Mouse (Mus musculus) lung, embryonic 16.5 days (tissue): ENCODE data around the gene Ercc8. TPM values are rescaled to one million over a fixed set of nuclear protein-coding genes. Genes with fewer than 3 reads are reported as not detected.

Experiments used
- ATAC-seq: fragments of 200-750 bp; cut with Nextera tagmentation; 2 replicates; pipeline ENCODE4 v1.8.0; 2017; ENCODE audit warnings: low read depth, mild to moderate bottlenecking, moderate library complexity
- H3K27ac ChIP-seq: fragments of 300-500 bp; sonication (generic); 2 replicates; pipeline ENCODE4 v1.5.1; 2014; ENCODE audit warnings: mild to moderate bottlenecking, control low read depth, low read length
- H3K27me3 ChIP-seq: fragments of 300-500 bp; sonication (generic); 2 replicates; pipeline ENCODE4 v1.6.1; 2014; ENCODE audit warnings: low read depth, low read length, mixed read lengths; ENCODE audit not compliant: control insufficient read depth, insufficient read depth
- H3K36me3 ChIP-seq: fragments of 300-500 bp; sonication (generic); 2 replicates; pipeline ENCODE4 v1.6.1; 2014; ENCODE audit warnings: low read length; ENCODE audit not compliant: control insufficient read depth, insufficient read depth
- H3K4me1 ChIP-seq: fragments of 300-500 bp; sonication (generic); replicated peaks from 2 replicates; pipeline ENCODE4 v1.6.1; 2014; ENCODE audit warnings: low read length, mixed read lengths; ENCODE audit not compliant: control insufficient read depth, insufficient read depth
- H3K4me2 ChIP-seq: fragments of 300-500 bp; sonication (generic); 2 replicates; pipeline ENCODE4 v1.6.1; 2014; ENCODE audit warnings: low read depth, low read length, control low read depth
- H3K4me3 ChIP-seq: fragments of 300-500 bp; sonication (generic); 2 replicates; pipeline ENCODE4 v1.5.1; 2014; ENCODE audit warnings: mild to moderate bottlenecking, low read length, control low read depth
- H3K9ac ChIP-seq: fragments of 300-500 bp; sonication (generic); 2 replicates; pipeline ENCODE4 v1.6.1; 2014; ENCODE audit warnings: low read length, control low read depth
- H3K9me3 ChIP-seq: fragments of 300-500 bp; sonication (generic); 2 replicates; pipeline ENCODE4 v1.6.1; 2016; ENCODE audit warnings: low read length; ENCODE audit not compliant: control insufficient read depth
- WGBS: fragments of 180-500 bp; shearing (Covaris S2); extraction: QIAGEN DNeasy Blood & Tissue Kit; methylation state at CpG from one replicate; pipeline ENCODE4 v1.1.7; 2014; 5-methylcytosine and 5-hydroxymethylcytosine counted together
- polyA plus RNA-seq: library from polyadenylated mRNA; unstranded; fragments of >200 nt; fragmentation: Nextera tagmentation; extraction: Ambion mirVana; gene quantifications from 2 replicates; pipeline ENCODE4 v1.2.1, GENCODE M21; 2015

Gene Ercc8
- polyA plus RNA-seq, 1 experiment from 2014 or later, result 14.1 TPM

GRCm38 (mm10) chr13:108229191-108229590 lies 70.7 kb downstream of the Ercc8 start:
- Histone ChIP-seq H3K9me3 (no peaks in the 10 kb centered on the region), H3K9ac (no peak overlapping the region), H3K4me1 (no peaks in the 10 kb centered on the region), H3K4me2 (no peak overlapping the region), H3K4me3 (no peak overlapping the region), H3K36me3 (no peaks in the 10 kb centered on the region), H3K27ac (peak overlapping the region; percentile 41), H3K27me3 (no peaks in the 10 kb centered on the region)
- WGBS, result 39% methylated on average over 3 of the region's 3 CpGs
- no peak; the same call in 1 of the 2 replicates for ATAC-seq

- Histone ChIP-seq H3K9ac (no peak overlapping the region), H3K9me3 (no peaks in the 10 kb centered on the region), H3K4me2 (no peak overlapping the region), H3K36me3 (no peaks in the 10 kb centered on the region), H3K4me1 (no peaks in the 10 kb centered on the region), H3K4me3 (no peak overlapping the region), H3K27me3 (no peaks in the 10 kb centered on the region), H3K27ac (peak overlapping the region; percentile 41)
- peak; percentile 70 for ATAC-seq
- WGBS, result 58% methylated on average over 6 of the region's 6 CpGs
Measured at GRCm38 (mm10) chr13:108229634-108230330, 71.3 kb downstream of the Ercc8 start.

GRCm38 (mm10) chr13:108240012-108240411 lies 81.5 kb downstream of the Ercc8 start:
- H3K4me1 ChIP-seq, result 0 out of 2 replicates have a peak, but pooled peaks cover 4% of the 10 kb centered on the region
- 21% methylated on average over 4 of the region's 4 CpGs for WGBS

DNA sequence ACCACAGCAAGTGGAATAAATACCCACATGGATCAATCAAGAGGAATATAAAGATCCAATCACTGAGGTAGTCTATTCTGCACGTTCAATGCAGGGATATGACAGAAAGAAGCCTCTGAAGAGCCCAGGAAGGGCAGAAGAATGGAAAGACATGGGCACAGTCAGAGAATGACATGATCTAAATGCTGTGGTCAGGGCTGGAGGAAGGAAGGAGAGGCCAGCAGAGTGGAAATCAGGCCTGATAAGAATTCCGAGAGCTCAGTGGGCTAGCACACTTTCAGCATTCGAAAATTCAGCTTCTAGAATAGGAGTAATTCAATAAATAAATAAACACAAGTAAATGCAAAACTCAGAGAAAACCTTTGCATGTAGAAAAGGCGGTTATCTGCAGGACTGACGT lies 83.2 kb downstream of the Ercc8 start:
- ATAC-seq, result no peak
- Histone ChIP-seq H3K4me2 (no peak overlapping the region), H3K27ac (no peak overlapping the region), H3K4me3 (no peak overlapping the region), H3K36me3 (no peaks in the 10 kb centered on the region), H3K9ac (no peak overlapping the region), H3K27me3 (no peaks in the 10 kb centered on the region), H3K4me1 (0 out of 2 replicates have a peak, but pooled peaks cover 4% of the 10 kb centered on the region), H3K9me3 (no peaks in the 10 kb centered on the region)
- WGBS, result 65% methylated on average over 5 of the region's 5 CpGs

More at GRCm38 (mm10) chr13:108240012-108240411, 81.5 kb downstream of the Ercc8 start:
- no peaks in the 10 kb centered on the region for H3K36me3 ChIP-seq
- no peak overlapping the region for H3K4me2 ChIP-seq
- no peak overlapping the region; the same call in 1 of the 2 replicates for H3K27ac ChIP-seq
- H3K9ac ChIP-seq, result no peak overlapping the region
- no peaks in the 10 kb centered on the region for H3K9me3 ChIP-seq
- ATAC-seq, result 0 out of 2 replicates have a peak, but pooled peaks have one; percentile 36
- H3K27me3 ChIP-seq, result no peaks in the 10 kb centered on the region
- no peak overlapping the region for H3K4me3 ChIP-seq

Other genes starting within 250 kb of the Ercc8 start
- gene Smim15, start 114.3 kb upstream of the Ercc8 start, polyA plus RNA-seq, result 70.1 and 72.2 TPM in 2 replicates
- gene Ndufaf2, start 108 bp upstream of the Ercc8 start, polyA plus RNA-seq, result 61.8 and 62.7 TPM in 2 replicates
- gene Elovl7, start 55.7 kb downstream of the Ercc8 start, polyA plus RNA-seq, result 12.3 and 12.5 TPM in 2 replicates
- 13.3 and 14.3 TPM in 2 replicates for gene Depdc1b, start 157.6 kb downstream of the Ercc8 start, polyA plus RNA-seq